Mouse (Mus musculus): ENCODE measurements around the gene Prmt1. TPM values are rescaled to one million over a fixed set of nuclear protein-coding genes. Genes with fewer than 3 reads are reported as not detected.
"Not testable (repeated sequence)": the region's sequence is repeated elsewhere in the genome, so short reads cannot be mapped to it uniquely, and the experiment has no call there.

Prmt1 gene
- polyA plus RNA-seq (2015; fragmentation: Nextera tagmentation; extraction: Ambion mirVana): 315 and 356 TPM in 2 replicates

DNA sequence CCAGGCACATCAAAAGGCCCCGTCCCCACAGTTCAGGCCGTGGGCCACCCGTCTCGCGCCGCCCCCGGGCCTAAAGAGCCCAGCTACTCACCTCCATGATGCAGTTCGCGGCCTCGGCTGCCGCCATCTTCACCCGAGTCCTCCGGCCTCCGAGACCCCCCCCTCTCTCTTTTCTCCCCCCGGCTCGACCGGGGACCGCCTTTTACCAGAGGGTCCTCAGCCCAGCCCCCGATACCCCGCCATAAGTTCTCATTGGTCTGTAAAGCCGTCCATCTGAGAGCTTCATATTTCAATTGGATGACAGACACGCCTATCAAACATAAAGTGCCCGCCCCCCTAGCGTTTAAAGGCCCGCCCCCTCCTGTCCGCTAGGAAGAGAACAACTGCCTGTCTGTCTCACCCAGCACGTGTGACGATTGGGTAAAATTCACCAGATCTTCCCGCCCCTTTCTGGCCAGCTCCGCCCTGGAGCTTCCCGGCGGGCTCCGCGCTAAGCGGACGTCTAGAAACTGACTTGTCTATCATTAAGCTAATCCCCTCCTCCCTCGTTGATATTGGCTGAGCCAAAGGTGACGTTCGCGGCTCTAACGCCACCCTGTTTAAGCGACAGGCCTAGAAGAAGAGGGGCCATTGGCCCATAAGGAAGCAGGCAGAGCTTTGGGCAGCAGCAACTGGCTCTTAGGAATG, at the start of gene Prmt1:
Gene Prmt1, minus strand, starts transcription at position 377 of the 687 bp plus-strand sequence.
- Histone ChIP-seq H3K4me3 (peak within 1 kb of the TSS; percentile 100), H3K27ac (peak within 1 kb of the TSS; percentile 97), H3K9me3 (replicated peaks) (no peaks in the 10 kb centered on the region), H3K9ac (peak within 1 kb of the TSS; percentile 100), H3K36me3 (peaks cover 23% of the 10 kb centered on the region), H3K27me3 (no peaks in the 10 kb centered on the region), H3K4me2 (peak within 1 kb of the TSS; percentile 79), H3K4me1 (replicated peaks) (peaks cover 39% of the 10 kb centered on the region)
- peak; percentile 96 for ATAC-seq (replicated peaks; ENCODE audit: insufficient number of reproducible peaks, insufficient read depth, low FRiP score, low read depth)
- WGBS: under 1% methylated on average over 42 of the region's 42 CpGs

DNA sequence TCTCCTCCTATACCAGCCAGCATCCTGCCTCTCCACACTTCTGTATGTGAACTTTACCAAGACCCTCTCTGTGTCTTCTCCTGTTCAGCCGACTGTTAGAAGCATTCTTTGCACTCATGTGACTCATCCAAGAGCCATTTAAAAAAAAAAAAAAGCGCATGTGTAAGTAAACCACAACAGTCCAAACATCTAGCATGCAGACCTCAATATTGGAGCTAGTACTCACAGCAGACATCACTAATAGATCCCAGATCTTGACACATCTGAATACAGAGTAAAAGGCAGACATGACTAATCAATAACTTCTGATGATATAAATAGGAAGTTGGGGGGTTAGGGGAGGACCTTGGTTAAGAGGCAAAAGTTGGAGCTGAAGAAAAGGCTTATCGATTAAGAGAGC, 49.3 kb upstream of the Prmt1 start:
- Histone ChIP-seq H3K9ac (no peak overlapping the region), H3K27me3 (no peaks in the 10 kb centered on the region), H3K27ac (no peak overlapping the region), H3K4me2 (no peak overlapping the region), H3K9me3 (replicated peaks) (no peaks in the 10 kb centered on the region), H3K4me3 (no peak overlapping the region), H3K36me3 (peaks cover 97% of the 10 kb centered on the region), H3K4me1 (replicated peaks) (no peaks in the 10 kb centered on the region)
- ATAC-seq (replicated peaks; ENCODE audit: insufficient number of reproducible peaks, insufficient read depth, low FRiP score, low read depth): no peak
- WGBS: 82% methylated on average over 3 of the region's 3 CpGs

DNA sequence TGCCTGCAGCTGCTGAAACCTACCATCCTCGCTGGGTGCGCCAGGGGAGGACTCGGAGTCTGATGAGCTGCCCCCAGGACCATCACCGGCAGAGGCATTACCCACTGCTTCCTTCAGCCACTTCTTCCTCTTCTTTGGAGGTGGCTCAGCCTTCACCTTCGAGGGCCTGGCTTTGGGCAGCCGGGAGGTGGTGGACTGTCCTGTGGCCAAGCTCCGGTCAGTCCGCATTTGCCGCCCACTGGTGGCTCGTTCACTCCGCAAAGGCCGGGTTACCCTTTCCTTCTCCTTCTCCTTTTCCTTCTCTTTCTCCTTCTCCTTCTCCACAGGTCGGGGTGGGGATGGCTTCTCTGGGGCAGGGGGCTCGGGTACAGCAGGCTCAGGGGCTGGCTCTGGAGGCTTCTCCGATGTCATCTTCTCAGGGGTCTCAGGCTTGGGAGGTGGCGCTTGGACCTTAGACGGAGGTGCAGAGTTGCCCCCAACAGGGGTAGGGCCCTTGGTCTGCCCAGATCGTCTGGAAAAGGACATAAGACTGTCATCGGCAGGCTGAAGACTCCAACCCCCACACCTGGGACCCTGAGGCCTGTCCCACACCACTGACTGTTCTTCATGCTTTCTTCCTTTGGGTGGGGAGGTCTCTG, 47.5 kb upstream of the Prmt1 start:
- H3K27ac ChIP-seq: no peak overlapping the region
- H3K27me3 ChIP-seq: no peaks in the 10 kb centered on the region
- no peak overlapping the region for H3K9ac ChIP-seq
- H3K4me2 ChIP-seq: no peak overlapping the region
- peaks cover 95% of the 10 kb centered on the region for H3K36me3 ChIP-seq
- no peaks in the 10 kb centered on the region for H3K9me3 ChIP-seq (replicated peaks)
- no peak for ATAC-seq (replicated peaks; ENCODE audit: insufficient number of reproducible peaks, insufficient read depth, low FRiP score, low read depth)
- H3K4me1 ChIP-seq (replicated peaks): no peaks in the 10 kb centered on the region
- 92% methylated on average over 19 of the region's 19 CpGs for WGBS
- H3K4me3 ChIP-seq: no peak overlapping the region

DNA sequence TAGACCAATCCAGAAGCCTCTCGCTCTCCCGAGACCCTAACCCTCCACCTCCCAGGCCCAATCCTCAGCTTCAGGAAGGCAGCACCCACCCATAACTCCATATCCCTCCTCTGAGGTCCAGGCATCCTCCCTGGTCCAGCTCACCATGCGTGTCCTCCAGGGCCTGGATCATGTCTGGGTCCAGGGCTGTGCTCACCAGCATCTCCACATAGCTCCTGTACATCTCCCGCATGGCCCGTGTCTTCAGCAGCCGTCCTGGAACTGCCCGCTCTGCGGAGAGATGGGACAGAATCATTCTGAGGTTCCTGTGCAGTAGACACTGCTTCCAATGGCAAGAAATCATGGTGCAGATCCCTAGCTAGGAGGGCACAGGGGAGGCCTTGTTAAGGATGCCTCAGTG, 44.5 kb upstream of the Prmt1 start:
- no peaks in the 10 kb centered on the region for H3K9me3 ChIP-seq (replicated peaks)
- H3K4me1 ChIP-seq (replicated peaks): no peaks in the 10 kb centered on the region
- H3K36me3 ChIP-seq: peaks cover 89% of the 10 kb centered on the region
- no peak for ATAC-seq (replicated peaks; ENCODE audit: insufficient number of reproducible peaks, insufficient read depth, low FRiP score, low read depth)
- H3K4me2 ChIP-seq: no peak overlapping the region
- no peak overlapping the region for H3K27ac ChIP-seq
- H3K9ac ChIP-seq: no peak overlapping the region
- WGBS: 97% methylated on average over 8 of the region's 8 CpGs
- no peaks in the 10 kb centered on the region for H3K27me3 ChIP-seq
- no peak overlapping the region for H3K4me3 ChIP-seq

DNA sequence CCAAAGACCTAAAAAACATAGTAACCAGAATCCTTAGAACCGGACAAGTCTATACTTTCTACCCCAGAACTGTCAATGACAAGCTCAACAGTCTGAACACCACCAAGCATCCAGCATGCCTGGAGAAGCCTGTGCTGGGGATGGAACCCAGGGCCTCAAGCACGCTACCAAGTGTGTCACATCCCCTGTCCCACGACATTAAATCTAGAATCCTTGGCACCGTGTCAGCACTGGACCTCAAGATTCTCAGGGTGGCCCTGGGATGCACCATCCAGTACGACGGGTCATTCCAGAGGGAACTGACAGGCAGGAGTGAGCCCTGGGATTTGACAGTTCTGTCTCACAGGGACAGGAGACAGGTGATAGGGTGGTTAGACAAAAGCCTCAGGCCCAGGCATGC, 43.6 kb upstream of the Prmt1 start:
- no peaks in the 10 kb centered on the region for H3K9me3 ChIP-seq (replicated peaks)
- H3K4me1 ChIP-seq (replicated peaks): no peaks in the 10 kb centered on the region
- ATAC-seq (replicated peaks; ENCODE audit: insufficient number of reproducible peaks, insufficient read depth, low FRiP score, low read depth): no peak
- H3K27ac ChIP-seq: no peak overlapping the region
- no peak overlapping the region for H3K4me3 ChIP-seq
- 86% methylated on average over 6 of the region's 6 CpGs for WGBS
- H3K9ac ChIP-seq: no peak overlapping the region
- peaks cover 81% of the 10 kb centered on the region for H3K36me3 ChIP-seq
- H3K27me3 ChIP-seq: no peaks in the 10 kb centered on the region
- no peak overlapping the region for H3K4me2 ChIP-seq

DNA sequence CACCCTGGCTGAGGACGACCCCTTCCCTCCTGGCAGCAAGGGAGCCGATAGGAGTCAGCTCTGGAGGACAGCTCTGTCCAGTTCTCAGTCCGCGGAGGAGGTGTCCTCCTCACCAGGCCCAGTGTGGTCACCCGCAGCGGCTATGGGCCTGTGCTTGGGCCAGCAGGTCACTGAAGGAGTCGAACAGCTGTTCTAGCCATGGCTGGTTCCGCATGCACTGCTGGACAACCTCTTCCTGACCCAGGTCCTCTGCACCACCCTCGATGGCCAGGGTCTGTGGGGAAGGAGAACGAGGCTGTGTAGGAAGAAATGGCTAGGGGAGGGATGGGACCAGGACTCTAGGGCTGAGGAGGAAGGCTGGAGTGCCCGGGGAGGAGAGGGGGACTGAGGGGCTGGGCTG, 42.0 kb upstream of the Prmt1 start:
- ATAC-seq (replicated peaks; ENCODE audit: insufficient number of reproducible peaks, insufficient read depth, low FRiP score, low read depth): no peak
- H3K27ac ChIP-seq: no peak overlapping the region
- H3K4me3 ChIP-seq: no peak overlapping the region
- H3K4me1 ChIP-seq (replicated peaks): no peaks in the 10 kb centered on the region
- no peak overlapping the region for H3K9ac ChIP-seq
- H3K36me3 ChIP-seq: peaks cover 64% of the 10 kb centered on the region
- no peaks in the 10 kb centered on the region for H3K9me3 ChIP-seq (replicated peaks)
- WGBS: 90% methylated on average over 11 of the region's 11 CpGs
- H3K4me2 ChIP-seq: no peak overlapping the region
- H3K27me3 ChIP-seq: no peaks in the 10 kb centered on the region

DNA sequence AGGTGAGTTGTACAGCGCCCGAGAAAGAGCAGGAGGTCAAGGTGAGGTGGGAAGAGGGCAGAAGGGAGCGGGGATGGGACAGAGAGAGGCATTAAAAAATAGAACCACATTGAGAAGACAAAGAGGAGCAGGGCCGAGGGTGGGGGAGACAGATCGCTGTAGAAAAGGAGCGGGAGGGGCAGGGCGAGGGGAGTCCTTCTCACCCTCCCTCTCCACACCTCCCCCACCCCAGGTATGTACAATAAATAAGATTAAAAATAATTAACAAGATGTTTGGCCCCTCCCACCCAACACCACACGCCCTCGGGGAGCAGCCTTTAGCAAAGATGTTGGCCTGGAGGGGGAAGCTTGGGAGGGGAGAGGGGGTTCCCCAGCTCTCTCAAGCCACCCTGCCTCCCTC, 41.4 kb upstream of the Prmt1 start:
- Histone ChIP-seq H3K9ac (no peak overlapping the region), H3K4me1 (replicated peaks) (no peaks in the 10 kb centered on the region), H3K27me3 (no peaks in the 10 kb centered on the region), H3K9me3 (replicated peaks) (no peaks in the 10 kb centered on the region), H3K4me2 (no peak overlapping the region), H3K36me3 (peaks cover 58% of the 10 kb centered on the region), H3K27ac (no peak overlapping the region), H3K4me3 (no peak overlapping the region)
- 91% methylated on average over 9 of the region's 9 CpGs for WGBS
- no peak for ATAC-seq (replicated peaks; ENCODE audit: insufficient number of reproducible peaks, insufficient read depth, low FRiP score, low read depth)

DNA sequence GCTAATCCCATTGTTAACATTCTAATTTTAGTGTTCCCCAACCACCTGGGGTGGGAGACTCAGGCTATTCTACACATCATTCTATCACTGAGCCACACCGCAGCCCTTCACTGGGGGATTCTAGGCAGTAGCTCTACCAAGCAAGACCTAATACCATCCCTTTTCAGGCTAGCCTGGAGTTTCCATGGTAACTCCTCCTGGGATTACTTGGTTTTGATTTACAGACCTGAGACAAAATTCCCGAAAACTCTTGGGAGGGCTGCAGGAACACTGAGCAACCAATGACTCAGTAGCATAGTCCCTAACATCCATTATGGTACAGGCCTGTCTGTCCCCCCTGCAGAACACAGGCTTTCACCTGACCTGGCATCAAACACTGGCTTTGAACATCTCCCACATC, 39.9 kb upstream of the Prmt1 start:
- H3K9ac ChIP-seq: no peak overlapping the region
- no peaks in the 10 kb centered on the region for H3K4me1 ChIP-seq (replicated peaks)
- peaks cover 45% of the 10 kb centered on the region for H3K36me3 ChIP-seq
- ATAC-seq (replicated peaks; ENCODE audit: insufficient number of reproducible peaks, insufficient read depth, low FRiP score, low read depth): no peak
- no peak overlapping the region for H3K27ac ChIP-seq
- no peaks in the 10 kb centered on the region for H3K9me3 ChIP-seq (replicated peaks)
- WGBS: 78% methylated on average over 2 of the region's 2 CpGs
- H3K4me3 ChIP-seq: no peak overlapping the region
- no peak overlapping the region for H3K4me2 ChIP-seq
- H3K27me3 ChIP-seq: no peaks in the 10 kb centered on the region

DNA sequence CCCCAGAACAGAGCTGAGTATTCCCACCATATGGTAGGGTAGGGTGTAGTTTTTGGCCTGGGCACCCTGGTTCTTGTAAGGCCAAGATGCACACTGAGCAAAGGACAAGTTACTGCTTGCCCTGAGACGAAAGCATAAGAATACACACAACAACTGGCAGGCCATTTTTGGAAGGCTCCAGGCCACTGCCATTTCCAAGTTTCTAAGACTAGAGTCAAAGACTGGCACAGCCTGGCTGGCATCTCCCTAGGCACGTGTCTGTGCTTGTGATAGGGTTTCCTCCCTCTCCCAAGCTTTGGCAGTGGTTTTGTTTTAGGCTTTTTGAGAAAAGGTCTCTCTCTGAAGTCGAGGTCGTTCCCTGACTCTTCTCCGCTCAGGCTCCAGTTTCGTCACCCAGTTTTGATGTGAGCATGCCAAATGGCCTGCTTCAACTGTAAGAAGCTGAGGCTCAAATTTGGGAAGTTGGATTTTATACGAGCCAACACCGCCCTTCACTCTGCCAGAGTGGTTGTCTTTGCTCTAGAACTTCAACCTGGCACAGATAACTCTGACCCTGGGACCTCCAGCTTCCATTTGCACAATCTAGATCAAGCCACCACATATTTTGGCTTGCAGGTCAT, 39.3 kb upstream of the Prmt1 start:
- no peaks in the 10 kb centered on the region for H3K4me1 ChIP-seq (replicated peaks)
- no peaks in the 10 kb centered on the region for H3K27me3 ChIP-seq
- H3K27ac ChIP-seq: no peak overlapping the region
- H3K36me3 ChIP-seq: peaks cover 45% of the 10 kb centered on the region
- H3K4me2 ChIP-seq: no peak overlapping the region
- no peaks in the 10 kb centered on the region for H3K9me3 ChIP-seq (replicated peaks)
- WGBS: 72% methylated on average over 8 of the region's 8 CpGs
- no peak overlapping the region for H3K9ac ChIP-seq
- ATAC-seq (replicated peaks; ENCODE audit: insufficient number of reproducible peaks, insufficient read depth, low FRiP score, low read depth): no peak
- H3K4me3 ChIP-seq: no peak overlapping the region

DNA sequence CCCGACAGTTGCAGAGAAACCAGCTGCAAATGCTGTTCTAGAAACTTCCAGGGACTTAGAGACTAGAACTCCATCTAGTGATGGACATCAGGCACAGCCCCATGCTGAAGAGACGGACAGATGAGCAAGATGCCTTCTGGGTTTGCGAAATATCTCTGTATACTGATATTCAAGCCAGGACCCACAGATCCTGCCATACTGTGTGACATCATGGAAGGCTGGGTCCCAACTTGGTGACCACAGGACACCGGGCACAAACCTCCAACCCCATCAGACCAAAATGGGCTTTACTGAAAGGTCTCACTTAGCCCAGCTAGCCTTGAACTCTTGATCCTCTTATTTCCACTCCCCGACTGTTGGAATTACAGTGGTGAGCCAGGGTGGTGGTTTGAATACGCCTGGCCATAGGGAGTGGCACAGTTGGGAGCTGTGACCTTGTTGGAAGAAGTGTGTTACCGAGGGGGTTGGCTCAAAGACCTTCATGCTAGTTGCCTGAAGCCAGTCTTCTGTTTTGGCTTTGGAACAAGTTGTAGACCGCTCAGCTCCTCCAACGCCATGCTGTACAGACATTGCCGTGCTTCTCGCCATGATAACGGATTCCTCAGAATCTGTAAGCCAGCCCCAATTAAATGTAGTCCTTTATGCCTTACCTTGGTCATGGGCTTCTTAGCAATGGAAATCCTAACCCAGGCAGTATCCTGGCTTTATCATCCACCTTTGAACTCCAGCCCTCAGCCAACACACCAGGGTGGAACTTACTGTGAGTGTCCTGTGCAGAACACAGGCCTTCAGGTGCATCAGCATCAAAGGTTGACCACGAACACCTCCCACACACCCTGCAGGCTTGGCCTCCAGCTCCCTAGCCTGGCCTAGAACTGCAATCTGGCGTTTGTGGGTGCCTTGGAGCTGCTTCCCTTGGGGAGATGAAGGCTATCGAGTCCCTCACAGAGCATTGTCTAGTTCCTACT, 38.2 kb upstream of the Prmt1 start:
- Histone ChIP-seq H3K27me3 (no peaks in the 10 kb centered on the region), H3K4me3 (no peak overlapping the region), H3K4me2 (no peak overlapping the region), H3K27ac (no peak overlapping the region), H3K9me3 (replicated peaks) (no peaks in the 10 kb centered on the region), H3K4me1 (replicated peaks) (peaks cover 7% of the 10 kb centered on the region; the same call in 1 of the 2 replicates), H3K36me3 (peaks cover 36% of the 10 kb centered on the region), H3K9ac (no peak overlapping the region)
- ATAC-seq (replicated peaks; ENCODE audit: insufficient number of reproducible peaks, insufficient read depth, low FRiP score, low read depth): no peak
- WGBS: 80% methylated on average over 15 of the region's 15 CpGs

DNA sequence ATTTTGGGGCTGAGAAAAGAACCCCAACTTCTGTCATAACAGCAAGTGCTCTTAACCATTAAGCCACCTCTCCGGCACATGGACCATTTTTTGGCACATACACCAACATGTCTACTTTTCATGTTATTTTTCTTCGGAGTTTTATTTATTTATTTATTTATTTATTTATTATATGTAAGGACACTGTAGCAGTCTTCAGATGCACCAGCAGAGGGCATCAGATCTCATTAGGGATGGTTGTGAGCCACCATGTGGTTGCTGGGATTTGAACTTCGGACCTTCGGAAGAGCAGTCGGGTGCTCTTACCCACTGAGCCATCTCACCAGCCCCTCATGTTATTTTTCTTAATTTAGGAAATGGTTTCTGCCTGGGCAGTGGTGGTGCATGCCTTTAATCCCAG, 37.3 kb upstream of the Prmt1 start:
- peaks cover 29% of the 10 kb centered on the region for H3K36me3 ChIP-seq
- not testable (repeated sequence) for H3K4me3 ChIP-seq; H3K9me3 ChIP-seq (replicated peaks); H3K27ac ChIP-seq; ATAC-seq (replicated peaks; ENCODE audit: insufficient number of reproducible peaks, insufficient read depth, low FRiP score, low read depth); H3K27me3 ChIP-seq; H3K9ac ChIP-seq; H3K4me2 ChIP-seq
- WGBS: 75% methylated on average over 5 of the region's 5 CpGs
- H3K4me1 ChIP-seq (replicated peaks): peaks cover 14% of the 10 kb centered on the region

Measured in heart, embryonic 15.5 days (tissue).